Mouse (Mus musculus): ENCODE measurements at regions not wholly inside any gene's neighbourhood (a gene's known extent, or its start where the extent isn't known, plus 50 kb on each side); places are given as distances from the start of the nearest gene placed in this dataset.

- Histone ChIP-seq H3K9ac (no peak overlapping the region), H3K4me3 (ENCODE audit: low read depth, low read length) (no peak overlapping the region), H3K27ac (ENCODE audit: low read depth) (no peak overlapping the region), H3K27me3 (ENCODE audit: insufficient read depth, low read length) (no peaks in the 10 kb centered on the region), H3K9me3 (ENCODE audit: low read depth, low read length) (no peaks in the 10 kb centered on the region), H3K4me1 (ENCODE audit: insufficient read depth) (no peaks in the 10 kb centered on the region), H3K4me2 (no peak overlapping the region), H3K36me3 (ENCODE audit: insufficient read depth) (no peaks in the 10 kb centered on the region)
- 76% methylated on average over 5 of the region's 5 CpGs for WGBS
- no peak for DNase-seq
- no peak for TF ChIP-seq CTCF (IDR thresholded peaks at IDR 0.05; ENCODE audit: low read depth)
- no peak for ATAC-seq (ENCODE audit: insufficient read depth)
Measured at GRCm38 (mm10) chr17:88349825-88350460, 90.6 kb upstream of the Foxn2 start.

- Histone ChIP-seq H3K4me3 (ENCODE audit: low read depth, low read length) (no peak overlapping the region), H3K4me2 (no peak overlapping the region), H3K4me1 (ENCODE audit: insufficient read depth) (no peaks in the 10 kb centered on the region), H3K27me3 (ENCODE audit: insufficient read depth, low read length) (no peaks in the 10 kb centered on the region), H3K27ac (ENCODE audit: low read depth) (no peak overlapping the region), H3K9ac (no peak overlapping the region), H3K9me3 (ENCODE audit: low read depth, low read length) (no peaks in the 10 kb centered on the region), H3K36me3 (ENCODE audit: insufficient read depth) (no peaks in the 10 kb centered on the region)
- WGBS = 78% methylated on average over 5 of the region's 5 CpGs
- ATAC-seq (ENCODE audit: insufficient read depth) (no peak), DNase-seq (no peak)
- TF ChIP-seq CTCF (IDR thresholded peaks at IDR 0.05; ENCODE audit: low read depth) = no peak
Measured at GRCm38 (mm10) chr17:88350986-88351385, 89.5 kb upstream of the Foxn2 start.

GRCm38 (mm10) chr17:88352960-88353359 lies 87.6 kb upstream of the Foxn2 start:
- DNase-seq = no peak
- Histone ChIP-seq H3K4me1 (ENCODE audit: insufficient read depth) (no peaks in the 10 kb centered on the region), H3K9ac (no peak overlapping the region), H3K4me2 (no peak overlapping the region), H3K36me3 (ENCODE audit: insufficient read depth) (no peaks in the 10 kb centered on the region), H3K27me3 (ENCODE audit: insufficient read depth, low read length) (no peaks in the 10 kb centered on the region), H3K4me3 (ENCODE audit: low read depth, low read length) (no peak overlapping the region), H3K9me3 (ENCODE audit: low read depth, low read length) (no peaks in the 10 kb centered on the region), H3K27ac (ENCODE audit: low read depth) (no peak overlapping the region)
- no peak for ATAC-seq (ENCODE audit: insufficient read depth)
- TF ChIP-seq CTCF (IDR thresholded peaks at IDR 0.05; ENCODE audit: low read depth) = no peak

GRCm38 (mm10) chr17:88361161-88361560 lies 79.3 kb upstream of the Foxn2 start:
- H3K9ac ChIP-seq = no peak overlapping the region
- H3K4me2 ChIP-seq = no peak overlapping the region
- no peaks in the 10 kb centered on the region for H3K9me3 ChIP-seq (ENCODE audit: low read depth, low read length)
- DNase-seq (no peak), ATAC-seq (ENCODE audit: insufficient read depth) (no peak)
- no peaks in the 10 kb centered on the region for H3K4me1 ChIP-seq (ENCODE audit: insufficient read depth)
- no peaks in the 10 kb centered on the region for H3K27me3 ChIP-seq (ENCODE audit: insufficient read depth, low read length)
- no peak overlapping the region for H3K4me3 ChIP-seq (ENCODE audit: low read depth, low read length)
- no peak overlapping the region for H3K27ac ChIP-seq (ENCODE audit: low read depth)
- WGBS = 73% methylated on average over 2 of the region's 2 CpGs
- no peak for TF ChIP-seq CTCF (IDR thresholded peaks at IDR 0.05; ENCODE audit: low read depth)
- H3K36me3 ChIP-seq (ENCODE audit: insufficient read depth) = no peaks in the 10 kb centered on the region

- H3K27ac ChIP-seq (ENCODE audit: low read depth) = no peak overlapping the region
- H3K36me3 ChIP-seq (ENCODE audit: insufficient read depth) = no peaks in the 10 kb centered on the region
- no peaks in the 10 kb centered on the region for H3K27me3 ChIP-seq (ENCODE audit: insufficient read depth, low read length)
- H3K4me1 ChIP-seq (ENCODE audit: insufficient read depth) = no peaks in the 10 kb centered on the region
- TF ChIP-seq CTCF (IDR thresholded peaks at IDR 0.05; ENCODE audit: low read depth) = no peak
- 78% methylated on average over 11 of the region's 11 CpGs for WGBS
- H3K4me3 ChIP-seq (ENCODE audit: low read depth, low read length) = no peak overlapping the region
- ATAC-seq (ENCODE audit: insufficient read depth) (no peak), DNase-seq (no peak)
- H3K9ac ChIP-seq = no peak overlapping the region
- no peaks in the 10 kb centered on the region for H3K9me3 ChIP-seq (ENCODE audit: low read depth, low read length)
- no peak overlapping the region for H3K4me2 ChIP-seq
Measured at GRCm38 (mm10) chr17:88362404-88362803, 78.1 kb upstream of the Foxn2 start.

GRCm38 (mm10) chr17:88367876-88368275 lies 72.6 kb upstream of the Foxn2 start:
- DNase-seq (no peak), ATAC-seq (ENCODE audit: insufficient read depth) (no peak)
- H3K27me3 ChIP-seq (ENCODE audit: insufficient read depth, low read length) = no peaks in the 10 kb centered on the region
- WGBS = 64% methylated on average over 5 of the region's 5 CpGs
- no peak overlapping the region for H3K4me3 ChIP-seq (ENCODE audit: low read depth, low read length)
- no peaks in the 10 kb centered on the region for H3K4me1 ChIP-seq (ENCODE audit: insufficient read depth)
- no peak overlapping the region for H3K27ac ChIP-seq (ENCODE audit: low read depth)
- H3K4me2 ChIP-seq = no peak overlapping the region
- H3K9me3 ChIP-seq (ENCODE audit: low read depth, low read length) = no peaks in the 10 kb centered on the region
- no peak for TF ChIP-seq CTCF (IDR thresholded peaks at IDR 0.05; ENCODE audit: low read depth)
- no peak overlapping the region for H3K9ac ChIP-seq
- H3K36me3 ChIP-seq (ENCODE audit: insufficient read depth) = no peaks in the 10 kb centered on the region

- Histone ChIP-seq H3K27ac (ENCODE audit: low read depth) (no peak overlapping the region), H3K36me3 (ENCODE audit: insufficient read depth) (no peaks in the 10 kb centered on the region), H3K4me2 (no peak overlapping the region), H3K9ac (no peak overlapping the region), H3K9me3 (ENCODE audit: low read depth, low read length) (no peaks in the 10 kb centered on the region), H3K4me3 (ENCODE audit: low read depth, low read length) (no peak overlapping the region), H3K4me1 (ENCODE audit: insufficient read depth) (no peaks in the 10 kb centered on the region), H3K27me3 (ENCODE audit: insufficient read depth, low read length) (no peaks in the 10 kb centered on the region)
- TF ChIP-seq CTCF (IDR thresholded peaks at IDR 0.05; ENCODE audit: low read depth) = no peak
- DNase-seq = no peak
- no peak for ATAC-seq (ENCODE audit: insufficient read depth)
- 71% methylated on average over 8 of the region's 8 CpGs for WGBS
Measured at GRCm38 (mm10) chr17:88369971-88370370, 70.5 kb upstream of the Foxn2 start.

GRCm38 (mm10) chr17:88370676-88371075 lies 69.8 kb upstream of the Foxn2 start:
- Histone ChIP-seq H3K4me1 (ENCODE audit: insufficient read depth) (no peaks in the 10 kb centered on the region), H3K36me3 (ENCODE audit: insufficient read depth) (no peaks in the 10 kb centered on the region), H3K9me3 (ENCODE audit: low read depth, low read length) (no peaks in the 10 kb centered on the region), H3K4me2 (no peak overlapping the region), H3K27ac (ENCODE audit: low read depth) (no peak overlapping the region), H3K9ac (no peak overlapping the region), H3K4me3 (ENCODE audit: low read depth, low read length) (no peak overlapping the region), H3K27me3 (ENCODE audit: insufficient read depth, low read length) (no peaks in the 10 kb centered on the region)
- TF ChIP-seq CTCF (IDR thresholded peaks at IDR 0.05; ENCODE audit: low read depth) = no peak
- ATAC-seq (ENCODE audit: insufficient read depth) = no peak
- no peak for DNase-seq
- WGBS = 61% methylated on average over 9 of the region's 9 CpGs

All from lung, embryonic 14.5 days (tissue).